In genomic region chr8:83178228-83178742, GRCm38 (mm10) we compare ENCODE assay signal across 7 mouse cellular contexts. TPM values are rescaled to one million over a fixed set of nuclear protein-coding genes. Genes with fewer than 3 reads are reported as not detected.
DNase-seq lines count a peak whose midpoint lies in the region; ATAC-seq and TF ChIP-seq lines count a peak whose summit lies in the region.

No protein-coding gene starts in this region.

- no peaks in the 10 kb centered on the region for H3K27me3 ChIP-seq in limb, embryonic 10.5 days (ENCODE audit: low read depth, poor library complexity, severe bottlenecking)
- H3K27me3 ChIP-seq in midbrain, postnatal 0 days (ENCODE audit: insufficient read depth, low read length) = no peaks in the 10 kb centered on the region

- 6% methylated on average over 9 of the region's 9 CpGs for WGBS in limb, embryonic 10.5 days
- WGBS in midbrain, postnatal 0 days = 10% methylated on average over 9 of the region's 9 CpGs

- H3K4me2 ChIP-seq in midbrain, postnatal 0 days (ENCODE audit: low read depth, low read length, poor library complexity, severe bottlenecking) = no peak overlapping the region

- DNase-seq in urinary bladder, postnatal 36 days (ENCODE audit: low spot score in 2 of 2) = peak; percentile 42 to 62
- DNase-seq in urinary bladder, postnatal 4 days (ENCODE audit: low spot score in 2 of 2) = no peak
- peak; percentile 36 for DNase-seq in limb, embryonic 10.5 days (ENCODE audit: low spot score)
- peak; percentile 35 for DNase-seq in midbrain, postnatal 0 days (ENCODE audit: low spot score)
- no peak for DNase-seq in frontal cortex, postnatal 36 days (ENCODE audit: low spot score in 2 of 2)
- no peak for DNase-seq in left cerebral cortex, adult 9 months (ENCODE audit: low spot score in 2 of 2)

- H3K4me3 ChIP-seq in limb, embryonic 10.5 days = no peak overlapping the region; the same call in 1 of the 2 replicates
- H3K4me3 ChIP-seq in midbrain, postnatal 0 days (ENCODE audit: low read depth, low read length) = no peak overlapping the region

- peaks cover 17% of the 10 kb centered on the region for H3K4me1 ChIP-seq in limb, embryonic 10.5 days
- peaks cover 14% of the 10 kb centered on the region; the same call in 1 of the 2 replicates for H3K4me1 ChIP-seq in midbrain, postnatal 0 days (ENCODE audit: insufficient read depth, low read length)

- TF ChIP-seq CTCF in midbrain, postnatal 0 days (IDR thresholded peaks at IDR 0.05) = peak; percentile 49

- H3K9ac ChIP-seq in midbrain, postnatal 0 days (replicated peaks; ENCODE audit: low read length, poor library complexity, severe bottlenecking) = no peak overlapping the region

- H3K9me3 ChIP-seq in limb, embryonic 10.5 days (replicated peaks) = no peaks in the 10 kb centered on the region
- no peaks in the 10 kb centered on the region for H3K9me3 ChIP-seq in midbrain, postnatal 0 days (ENCODE audit: low read length)

- ATAC-seq in granulocyte monocyte progenitor cell, adult 5-6 weeks (replicated peaks; ENCODE audit: poor library complexity, severe bottlenecking) = peak; percentile 62
- ATAC-seq in midbrain, postnatal 0 days (ENCODE audit: low FRiP score) = no peak; the same call in 1 of the 2 replicates

- no peak overlapping the region for H3K27ac ChIP-seq in limb, embryonic 10.5 days
- no peak overlapping the region for H3K27ac ChIP-seq in midbrain, postnatal 0 days (ENCODE audit: low read depth, low read length)

- H3K36me3 ChIP-seq in limb, embryonic 10.5 days = no peaks in the 10 kb centered on the region
- H3K36me3 ChIP-seq in midbrain, postnatal 0 days (ENCODE audit: insufficient read depth, low read length) = no peaks in the 10 kb centered on the region

RNA-seq across cellular contexts. Expression of gene Gm10645, which starts 12.3 kb away (rescaled TPM):
- not detected in 2 replicates for total RNA-seq in granulocyte monocyte progenitor cell, adult 5-6 weeks (2014; fragmentation: Nextera tagmentation)
- not detected in 2 replicates for total RNA-seq in granulocyte monocyte progenitor cell, adult 5-6 weeks (2017)
- 0.60 and 1.3 TPM in 2 replicates for polyA plus RNA-seq in limb, embryonic 10.5 days (2016; fragmentation: Nextera tagmentation; extraction: Ambion mirVana)
- total RNA-seq in midbrain, postnatal 0 days (2014; rRNA removed) = 2.1 and 3.3 TPM in 2 replicates
- polyA plus RNA-seq in midbrain, postnatal 0 days (2015; fragmentation: Nextera tagmentation; extraction: Ambion mirVana) = 7.4 and 11.1 TPM in 2 replicates

RNA-seq across cellular contexts. Expression of gene Tbc1d9, which starts 13.1 kb away (rescaled TPM):
- 0.30 TPM in 1 of 2 replicates, not detected in the other for total RNA-seq in granulocyte monocyte progenitor cell, adult 5-6 weeks (2014; fragmentation: Nextera tagmentation)
- 0.60 and 1.8 TPM in 2 replicates for total RNA-seq in granulocyte monocyte progenitor cell, adult 5-6 weeks (2017)
- 1.1 and 1.7 TPM in 2 replicates for polyA plus RNA-seq in limb, embryonic 10.5 days (2016; fragmentation: Nextera tagmentation; extraction: Ambion mirVana)
- total RNA-seq in midbrain, postnatal 0 days (2014; rRNA removed) = 128 and 135 TPM in 2 replicates
- 16.7 and 18.6 TPM in 2 replicates for polyA plus RNA-seq in midbrain, postnatal 0 days (2015; fragmentation: Nextera tagmentation; extraction: Ambion mirVana)

Comparison
In these comparisons a context has a peak if more than half of its experiments do, and no peak if none do; other contexts are left out.
1. DNase-seq: peak in urinary bladder, postnatal 36 days (2 of 2), limb, embryonic 10.5 days (single experiment) and midbrain, postnatal 0 days (single experiment); none in urinary bladder, postnatal 4 days (0 of 2), frontal cortex, postnatal 36 days (0 of 2) and left cerebral cortex, adult 9 months (0 of 2).
2. RNA of gene Tbc1d9, which starts 13.1 kb away (total RNA-seq): 128 to 135 TPM in midbrain, postnatal 0 days; 0.30 to 1.8 TPM in granulocyte monocyte progenitor cell, adult 5-6 weeks; every median in the first group is over 10 times any median in the second.